In genomic region chr7:103874451-103874850, GRCm38 (mm10) we compare ENCODE assay signal across 23 mouse cellular contexts. TPM values are rescaled to one million over a fixed set of nuclear protein-coding genes. Genes with fewer than 3 reads are reported as not detected.
A peak's percentile ranks its signal among the peaks of the same experiment; 100 is the strongest.
DNase-seq lines count a peak whose midpoint lies in the region; ATAC-seq and TF ChIP-seq lines count a peak whose summit lies in the region.
"Had no signal": no experiment of that assay in that cellular context is flagged by ENCODE, and none has a peak within 500 bp of the region (broad histone marks: within the 10 kb centered on the region; RNA-seq: fewer than 3 reads in every experiment).

No protein-coding gene starts in this region.

- peak; percentile 21 for TF ChIP-seq RAD21 in MEL (IDR thresholded peaks at IDR 0.05; ENCODE audit: low read depth, low read length)

- ATAC-seq in megakaryocyte progenitor cell, adult 5-6 weeks (replicated peaks; ENCODE audit: poor library complexity), result peak; percentile 21; the same call in 1 of the 2 replicates
- ATAC-seq in cerebellum, adult (ENCODE audit: insufficient number of reproducible peaks, low FRiP score, low TSS enrichment), result no peak
- ATAC-seq: CD4-positive, CD25-positive, alpha-beta regulatory T cell, adult 4 months had no signal

- no peaks in the 10 kb centered on the region for H3K27me3 ChIP-seq in MEL (ENCODE audit: control insufficient read depth in 1 of 2, insufficient read depth in 2 of 2, low read length in 2 of 2)
- H3K27me3 ChIP-seq: embryonic facial prominence, embryonic 15.5 days; forebrain, embryonic 12.5 days; heart, embryonic 15.5 days; hindbrain, embryonic 15.5 days; neural tube, embryonic 13.5 days had no signal

- no peak overlapping the region for H3K4me3 ChIP-seq in layer of hippocampus, adult 2 months
- H3K4me3 ChIP-seq in MEL (ENCODE audit: control insufficient read depth in 1 of 2, insufficient read depth in 1 of 2, low read depth in 2 of 2, low read length in 2 of 2), result no peak overlapping the region
- H3K4me3 ChIP-seq: embryonic facial prominence, embryonic 15.5 days; forebrain, embryonic 12.5 days; heart, embryonic 15.5 days; hindbrain, embryonic 15.5 days; neural tube, embryonic 13.5 days had no signal

- no peak for TF ChIP-seq EP300 in MEL (IDR thresholded peaks at IDR 0.05; ENCODE audit: low read depth in 1 of 2, low read length in 2 of 2)

- H3K36me3 ChIP-seq in MEL (ENCODE audit: control insufficient read depth in 1 of 2, insufficient read depth in 2 of 2, low read length in 2 of 2), result peaks cover 0 to 22% of the 10 kb centered on the region in 2 experiments; a peak in 2 of 4 replicates
- H3K36me3 ChIP-seq: embryonic facial prominence, embryonic 15.5 days; forebrain, embryonic 12.5 days; heart, embryonic 15.5 days; hindbrain, embryonic 15.5 days; neural tube, embryonic 13.5 days had no signal

- H3K4me1 ChIP-seq in MEL (ENCODE audit: control insufficient read depth in 1 of 2, insufficient read depth in 2 of 2, low read length in 2 of 2), result peaks cover 13 to 22% of the 10 kb centered on the region in 2 experiments
- H3K4me1 ChIP-seq: embryonic facial prominence, embryonic 15.5 days; forebrain, embryonic 12.5 days; hindbrain, embryonic 15.5 days; neural tube, embryonic 13.5 days had no signal

- no peaks in the 10 kb centered on the region for H3K9me3 ChIP-seq in MEL (replicated peaks; ENCODE audit: insufficient read depth, low read length)
- H3K9me3 ChIP-seq: embryonic facial prominence, embryonic 15.5 days; forebrain, embryonic 12.5 days; heart, embryonic 15.5 days; hindbrain, embryonic 15.5 days; neural tube, embryonic 13.5 days had no signal

- TF ChIP-seq CTCF in layer of hippocampus, adult 2 months (conservative IDR thresholded peaks at IDR 0.05), result peak; percentile 56
- TF ChIP-seq CTCF in MEL (IDR thresholded peaks at IDR 0.05 in 2 of 3, conservative IDR thresholded peaks at IDR 0.05 in 1 of 3; ENCODE audit: control insufficient read depth in 1 of 3, insufficient read depth in 1 of 3, low read depth in 2 of 3, low read length in 3 of 3, poor library complexity in 1 of 3, severe bottlenecking in 1 of 3), result peak in 2 of 3 experiments; percentile 9 to 30; a peak in 3 of 6 replicates

- H3K79me2 ChIP-seq in MEL (ENCODE audit: control insufficient read depth, insufficient read depth, low read length, poor library complexity), result no peaks in the 10 kb centered on the region; the same call in 1 of the 2 replicates

- H3K27ac ChIP-seq in layer of hippocampus, adult 2 months, result no peak overlapping the region
- H3K27ac ChIP-seq in MEL (ENCODE audit: control insufficient read depth, low read depth, low read length), result no peak overlapping the region
- H3K27ac ChIP-seq: embryonic facial prominence, embryonic 15.5 days; forebrain, embryonic 12.5 days; heart, embryonic 15.5 days; hindbrain, embryonic 15.5 days; macrophage; neural tube, embryonic 13.5 days had no signal

- no peak for DNase-seq in layer of hippocampus, adult 2 months (ENCODE audit: low spot score in 2 of 2)
- no peak for DNase-seq in layer of hippocampus, adult 11-12 months (ENCODE audit: low spot score)
- no peak for DNase-seq in MEL (ENCODE audit: low read depth, low spot score)
- DNase-seq in liver, result peak; percentile 25
- no peak for DNase-seq in gastrocnemius, postnatal 4 days (ENCODE audit: low spot score in 2 of 2)
- no peak for DNase-seq in yolk sac, embryonic 10.5 days (ENCODE audit: low spot score)
- DNase-seq: cerebellum, adult 11-12 months; heart, adult 11 months; kidney, adult 2 months; right cerebral cortex, postnatal 4 days; thymus, adult 18-20 months had no signal

- H3K9ac ChIP-seq in MEL (ENCODE audit: control insufficient read depth, low read depth, low read length, poor library complexity, severe bottlenecking), result no peak overlapping the region
- H3K9ac ChIP-seq: embryonic facial prominence, embryonic 15.5 days; forebrain, embryonic 12.5 days; heart, embryonic 15.5 days; hindbrain, embryonic 15.5 days; neural tube, embryonic 13.5 days had no signal

- TF ChIP-seq POLR2A in MEL (IDR thresholded peaks at IDR 0.05; ENCODE audit: control insufficient read depth in 1 of 2, insufficient read depth in 1 of 2, low read depth in 1 of 2, low read length in 2 of 2, poor library complexity in 1 of 2), result no peak

TF ChIP-seq in MEL, 35 proteins besides CTCF, POLR2A, EP300 and RAD21:
- peak; percentile 33; the same call in 1 of the 2 replicates for TF ChIP-seq SMC3 (IDR thresholded peaks at IDR 0.05; ENCODE audit: low read depth, low read length)
- TF ChIP-seq SIN3A (IDR thresholded peaks at IDR 0.05; ENCODE audit: low read length), result no peak
TF ChIP-seq in MEL: peak in this region for 1.

RNA-seq across cellular contexts. Expression of gene Olfr66, which starts 11.6 kb away (rescaled TPM):
- not detected for total RNA-seq in layer of hippocampus, adult 2 months (2021)
- total RNA-seq in MEL (2012; rRNA removed), result not detected in 2 replicates
- not detected for polyA plus RNA-seq in MEL (2012; ENCODE audit: insufficient read depth in 1 of 2, insufficient read length in 2 of 2, low read depth in 1 of 2, low replicate concordance in 2 of 2, missing spikeins in 1 of 2)
- total RNA-seq in megakaryocyte progenitor cell, adult 5-6 weeks (2015), result not detected in 2 replicates
- not detected in 2 replicates for total RNA-seq in megakaryocyte progenitor cell, adult 5-6 weeks (2017)
- total RNA-seq in gastrocnemius, postnatal 4 days (2021), result not detected
- total RNA-seq: left cerebral cortex, postnatal 25 days; liver, adult 2 months; monocyte, adult 5-6 weeks had no signal
- polyA plus RNA-seq: embryonic facial prominence, embryonic 15.5 days; forebrain, embryonic 12.5 days; heart, embryonic 15.5 days; hindbrain, embryonic 15.5 days; kidney, adult 2 months; liver, adult 2 months; macrophage; neural tube, embryonic 13.5 days had no signal

RNA-seq across cellular contexts. Expression of gene Olfr64, which starts 19.8 kb away (rescaled TPM):
- not detected for total RNA-seq in layer of hippocampus, adult 2 months (2021)
- not detected in 2 replicates for total RNA-seq in MEL (2012; rRNA removed)
- polyA plus RNA-seq in MEL (2012; ENCODE audit: insufficient read depth in 1 of 2, insufficient read length in 2 of 2, low read depth in 1 of 2, low replicate concordance in 2 of 2, missing spikeins in 1 of 2), result not detected
- not detected in 2 replicates for total RNA-seq in megakaryocyte progenitor cell, adult 5-6 weeks (2015)
- not detected in 2 replicates for total RNA-seq in megakaryocyte progenitor cell, adult 5-6 weeks (2017)
- not detected for total RNA-seq in gastrocnemius, postnatal 4 days (2021)
- total RNA-seq: left cerebral cortex, postnatal 25 days; liver, adult 2 months; monocyte, adult 5-6 weeks had no signal
- polyA plus RNA-seq: forebrain, embryonic 12.5 days; heart, embryonic 15.5 days; hindbrain, embryonic 15.5 days; kidney, adult 2 months; liver, adult 2 months; macrophage; neural tube, embryonic 13.5 days had no signal

RNA-seq across cellular contexts. Expression of gene Hbb-y, which starts 21.4 kb away (rescaled TPM):
- total RNA-seq in layer of hippocampus, adult 2 months (2021), result not detected
- not detected in 2 replicates for total RNA-seq in MEL (2012; rRNA removed)
- polyA plus RNA-seq in MEL (2012; ENCODE audit: insufficient read depth in 1 of 2, insufficient read length in 2 of 2, low read depth in 1 of 2, low replicate concordance in 2 of 2, missing spikeins in 1 of 2), result under 1 TPM in 1 of 2 experiments, not detected in 1; 0.11 TPM
- total RNA-seq in megakaryocyte progenitor cell, adult 5-6 weeks (2015), result not detected in 2 replicates
- not detected in 2 replicates for total RNA-seq in megakaryocyte progenitor cell, adult 5-6 weeks (2017)
- not detected for total RNA-seq in gastrocnemius, postnatal 4 days (2021)
- total RNA-seq: left cerebral cortex, postnatal 25 days; liver, adult 2 months; monocyte, adult 5-6 weeks had no signal
- polyA plus RNA-seq: CD4-positive, CD25-positive, alpha-beta regulatory T cell, adult 4 months; kidney, adult 2 months; liver, adult 2 months; macrophage had no signal

RNA-seq across cellular contexts. Expression of gene Olfr65, which starts 28.8 kb away (rescaled TPM):
- total RNA-seq in layer of hippocampus, adult 2 months (2021), result not detected
- not detected in 2 replicates for total RNA-seq in MEL (2012; rRNA removed)
- not detected for polyA plus RNA-seq in MEL (2012; ENCODE audit: insufficient read depth in 1 of 2, insufficient read length in 2 of 2, low read depth in 1 of 2, low replicate concordance in 2 of 2, missing spikeins in 1 of 2)
- not detected in 2 replicates for total RNA-seq in megakaryocyte progenitor cell, adult 5-6 weeks (2015)
- not detected in 2 replicates for total RNA-seq in megakaryocyte progenitor cell, adult 5-6 weeks (2017)
- not detected for total RNA-seq in gastrocnemius, postnatal 4 days (2021)
- total RNA-seq: left cerebral cortex, postnatal 25 days; liver, adult 2 months; monocyte, adult 5-6 weeks had no signal
- polyA plus RNA-seq: CD4-positive, CD25-positive, alpha-beta regulatory T cell, adult 4 months; forebrain, embryonic 12.5 days; heart, embryonic 15.5 days; hindbrain, embryonic 15.5 days; kidney, adult 2 months; liver, adult 2 months; macrophage; neural tube, embryonic 13.5 days had no signal

RNA-seq across cellular contexts. Expression of gene Hbb-bh1, which starts 31.5 kb away (rescaled TPM):
- not detected for total RNA-seq in layer of hippocampus, adult 2 months (2021)
- not detected in 2 replicates for total RNA-seq in MEL (2012; rRNA removed)
- polyA plus RNA-seq in MEL (2012; ENCODE audit: insufficient read depth in 1 of 2, insufficient read length in 2 of 2, low read depth in 1 of 2, low replicate concordance in 2 of 2, missing spikeins in 1 of 2), result under 1 TPM in 1 of 2 experiments, not detected in 1; 0.15 TPM
- not detected in 2 replicates for total RNA-seq in megakaryocyte progenitor cell, adult 5-6 weeks (2015)
- total RNA-seq in megakaryocyte progenitor cell, adult 5-6 weeks (2017), result not detected in 2 replicates
- not detected for total RNA-seq in gastrocnemius, postnatal 4 days (2021)
- total RNA-seq: left cerebral cortex, postnatal 25 days; liver, adult 2 months; monocyte, adult 5-6 weeks had no signal
- polyA plus RNA-seq: CD4-positive, CD25-positive, alpha-beta regulatory T cell, adult 4 months; kidney, adult 2 months; liver, adult 2 months; macrophage had no signal
